Mouse (Mus musculus) activated CD4-positive, CD25-positive, alpha-beta regulatory T cell, adult 9 weeks (primary cell): ENCODE data around the gene Uprt. TPM values are rescaled to one million over a fixed set of nuclear protein-coding genes. Genes with fewer than 3 reads are reported as not detected.

Source experiments
- polyA plus RNA-seq: library from polyadenylated mRNA; unstranded; fragments of 100-300 nt; shearing (Covaris generic); gene quantifications from one replicate; pipeline ENCODE4 v1.2.1, GENCODE M21; 2017

Gene Uprt
- polyA plus RNA-seq = 3.3 TPM

DNA sequence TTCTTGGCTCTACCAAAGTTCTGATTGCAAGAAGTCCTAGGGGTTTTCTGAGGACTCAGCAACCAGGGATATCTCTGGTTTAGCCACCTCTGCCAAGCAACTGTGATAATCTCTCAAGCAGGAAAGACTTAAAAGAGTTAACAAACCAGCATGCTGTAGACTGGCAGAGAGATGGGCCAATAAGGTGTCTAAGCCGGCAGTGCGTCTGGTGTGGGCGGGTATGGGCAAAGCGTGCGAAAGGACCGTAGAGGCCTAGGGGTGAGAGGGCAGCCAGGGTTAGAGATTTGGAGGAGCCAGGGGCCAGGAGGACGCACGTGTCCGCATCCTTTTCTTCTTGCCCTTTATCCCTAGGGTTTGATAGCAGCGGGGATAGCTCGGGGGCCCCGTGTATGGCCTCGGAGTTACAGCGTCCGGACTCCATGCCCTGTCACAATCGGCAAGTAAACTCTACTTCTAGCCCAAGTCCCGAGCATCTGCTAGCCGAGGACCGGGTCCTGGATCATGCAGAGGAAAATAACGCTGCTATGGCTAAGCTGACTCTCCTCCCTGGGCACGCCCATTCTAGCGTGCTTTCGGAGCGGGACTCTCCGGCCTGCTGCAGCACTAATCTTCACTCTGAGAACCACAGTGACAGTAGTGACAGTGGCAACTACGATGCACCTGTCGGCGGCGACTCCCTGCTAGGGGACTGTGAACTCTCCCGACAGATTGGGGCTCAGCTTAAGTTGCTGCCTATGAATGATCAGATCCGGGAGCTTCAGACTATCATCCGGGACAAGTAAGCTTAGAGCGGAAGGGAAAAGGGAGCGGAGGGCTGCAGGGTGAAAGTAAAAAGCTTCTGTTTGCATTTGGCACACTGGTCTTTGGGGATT, at the start of gene Uprt:
Gene Uprt, plus strand, starts transcription at position 247 of the 872 bp plus-strand sequence.

Other genes with a start within 250 kb of the Uprt start
- gene Abcb7, start 69.0 kb upstream of the Uprt start, polyA plus RNA-seq = 19.4 TPM
- 13.8 TPM for gene Zdhhc15, start 188.2 kb downstream of the Uprt start, polyA plus RNA-seq